In genomic region chr4:139395431-139395830, GRCm38 (mm10) we compare ENCODE assay signal across 1 mouse cellular context.
TF ChIP-seq lines count a peak whose summit lies in the region.

No protein-coding gene starts in this region.

TF ChIP-seq in MEL, 35 proteins besides CTCF, POLR2A, EP300 and RAD21 (continued from another document):
- TF ChIP-seq TCF12 (IDR thresholded peaks at IDR 0.05; ENCODE audit: low read depth, low read length) (no peak), JUND (IDR thresholded peaks at IDR 0.05; ENCODE audit: low read depth, low read length) (no peak), GABPA (IDR thresholded peaks at IDR 0.05; ENCODE audit: low read depth, low read length) (no peak), MYB (IDR thresholded peaks at IDR 0.05; ENCODE audit: low read depth, low read length) (no peak), NELFE (IDR thresholded peaks at IDR 0.05; ENCODE audit: low read depth, low read length) (no peak), MXI1 (IDR thresholded peaks at IDR 0.05; ENCODE audit: low read depth, low read length) (no peak), USF2 (IDR thresholded peaks at IDR 0.05; ENCODE audit: borderline replicate concordance in 1 of 2, insufficient read depth in 1 of 2, low read depth in 1 of 2, low read length in 2 of 2) (no peak), ZC3H11A (IDR thresholded peaks at IDR 0.05; ENCODE audit: low read depth, low read length) (no peak), POLR2AphosphoS2 (IDR thresholded peaks at IDR 0.05; ENCODE audit: low read length) (no peak), ZMIZ1 (IDR thresholded peaks at IDR 0.05; ENCODE audit: low read depth, low read length) (no peak), ETS1 (IDR thresholded peaks at IDR 0.05; ENCODE audit: low read depth, low read length) (no peak)
TF ChIP-seq in MEL: peak in this region for 0.
